Mouse (Mus musculus) heart, embryonic 10.5 days (tissue): ENCODE data around the gene 2610042L04Rik. TPM values are rescaled to one million over a fixed set of nuclear protein-coding genes. Genes with fewer than 3 reads are reported as not detected.
A peak's percentile ranks its signal among the peaks of the same experiment; 100 is the strongest.
"Not testable (repeated sequence)": the region's sequence is repeated elsewhere in the genome, so short reads cannot be mapped to it uniquely, and the experiment has no call there.

Experiments used
- DNase-seq: peaks from one replicate; pipeline ENCODE4 v3.0.0-alpha.2; 2017; ENCODE audit warnings: low spot score
- H3K27ac ChIP-seq: fragments of 300-500 bp; sonication (generic); 2 replicates; pipeline ENCODE4 v1.5.1; 2016; ENCODE audit warnings: mild to moderate bottlenecking
- H3K27me3 ChIP-seq: fragments of 300-500 bp; sonication (generic); 2 replicates; pipeline ENCODE4 v1.6.1; 2016; ENCODE audit warnings: mild to moderate bottlenecking; ENCODE audit not compliant: poor library complexity, insufficient read depth, severe bottlenecking
- H3K36me3 ChIP-seq: fragments of 300-500 bp; sonication (generic); 2 replicates; pipeline ENCODE4 v1.6.1; 2016; ENCODE audit warnings: mild to moderate bottlenecking, moderate library complexity
- H3K4me1 ChIP-seq: fragments of 300-500 bp; sonication (generic); 2 replicates; pipeline ENCODE4 v1.6.1; 2016; ENCODE audit warnings: mild to moderate bottlenecking
- H3K4me3 ChIP-seq: fragments of 300-500 bp; sonication (generic); 2 replicates; pipeline ENCODE4 v1.5.1; 2016; ENCODE audit warnings: mild to moderate bottlenecking, moderate library complexity
- H3K9me3 ChIP-seq: fragments of 300-500 bp; sonication (generic); 2 replicates; pipeline ENCODE4 v1.6.1; 2016; ENCODE audit warnings: mild to moderate bottlenecking, moderate library complexity
- WGBS: fragments of 180-500 bp; shearing (Covaris S2); methylation state at CpG from one replicate; pipeline ENCODE4 v1.1.7; 2016; 5-methylcytosine and 5-hydroxymethylcytosine counted together
- polyA plus RNA-seq: library from polyadenylated mRNA; unstranded; fragments of >200 nt; fragmentation: Nextera tagmentation; extraction: Ambion mirVana; gene quantifications from 2 replicates; pipeline ENCODE4 v1.2.1, GENCODE M21; 2016

Gene 2610042L04Rik
- polyA plus RNA-seq, result 0.17 TPM in 1 of 2 replicates, not detected in the other

DNA sequence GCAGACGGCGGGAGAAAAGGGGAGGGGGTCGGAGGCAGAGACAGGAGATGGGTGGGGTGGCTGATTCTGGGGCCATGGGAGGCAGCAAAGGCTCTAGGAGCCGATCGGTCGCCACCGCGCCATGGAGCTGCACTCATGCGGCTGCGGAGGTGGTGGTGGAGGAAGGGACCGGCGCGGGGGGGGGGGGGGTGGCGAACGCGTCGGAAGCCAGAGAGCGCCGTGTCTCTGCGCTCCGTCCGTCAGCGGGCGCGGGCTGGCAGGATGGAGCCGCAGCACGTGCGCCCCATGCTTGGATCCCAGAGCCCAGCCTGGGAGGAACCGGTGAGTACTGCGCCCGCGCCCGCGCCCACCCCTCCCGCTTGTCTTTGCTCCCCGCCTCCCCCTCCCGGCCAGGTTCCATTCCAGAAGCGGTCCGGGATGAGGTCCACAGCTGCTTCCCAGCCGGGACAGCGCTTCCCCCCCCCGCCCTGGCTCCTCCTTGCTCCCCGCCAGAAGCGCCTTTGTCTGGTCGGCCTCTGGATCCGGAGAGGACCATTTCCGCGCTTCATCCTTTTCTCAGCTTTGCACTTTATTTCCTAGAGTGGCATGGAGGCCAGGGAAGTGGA is at the start of gene 2610042L04Rik:
Gene 2610042L04Rik (plus strand): TSS at position 288 of the 605 bp plus-strand sequence.
- not testable (repeated sequence) for H3K27me3 ChIP-seq, H3K4me1 ChIP-seq, H3K27ac ChIP-seq, H3K36me3 ChIP-seq, H3K9me3 ChIP-seq
- peak within 1 kb of the TSS; percentile 52 for H3K4me3 ChIP-seq
- 3% methylated on average over 24 of the region's 48 CpGs for WGBS
- peak; percentile 55 for DNase-seq

DNA sequence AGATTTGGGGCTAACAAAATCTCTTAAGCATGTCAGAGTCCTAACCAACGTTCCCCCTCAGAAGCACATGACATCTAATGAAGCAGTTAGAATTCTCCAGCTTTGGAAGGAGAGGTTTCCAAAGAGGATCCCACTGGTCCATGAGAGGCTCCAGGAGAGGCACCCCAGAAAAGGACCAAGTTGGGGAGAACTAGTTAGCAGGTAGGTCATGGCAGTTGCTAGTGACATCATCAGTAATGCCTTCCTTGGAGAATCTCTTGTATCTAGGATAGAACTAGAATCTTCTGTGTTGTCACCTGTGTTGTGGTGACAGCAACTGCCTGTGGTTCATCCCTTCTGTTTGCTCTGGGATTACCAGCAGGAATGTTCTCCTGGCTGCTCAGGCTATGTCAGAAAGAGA is 17.6 kb upstream of the 2610042L04Rik start, which contains the start of gene Gm3149:
Gene Gm3149 (plus strand): TSS at position 301 of the 400 bp plus-strand sequence.
- H3K9me3 ChIP-seq, H3K27ac ChIP-seq, DNase-seq, H3K4me1 ChIP-seq, H3K27me3 ChIP-seq, H3K36me3 ChIP-seq, H3K4me3 ChIP-seq: not testable (repeated sequence)
- WGBS, result no CpG with 5 or more reads among the region's 1 CpGs

DNA sequence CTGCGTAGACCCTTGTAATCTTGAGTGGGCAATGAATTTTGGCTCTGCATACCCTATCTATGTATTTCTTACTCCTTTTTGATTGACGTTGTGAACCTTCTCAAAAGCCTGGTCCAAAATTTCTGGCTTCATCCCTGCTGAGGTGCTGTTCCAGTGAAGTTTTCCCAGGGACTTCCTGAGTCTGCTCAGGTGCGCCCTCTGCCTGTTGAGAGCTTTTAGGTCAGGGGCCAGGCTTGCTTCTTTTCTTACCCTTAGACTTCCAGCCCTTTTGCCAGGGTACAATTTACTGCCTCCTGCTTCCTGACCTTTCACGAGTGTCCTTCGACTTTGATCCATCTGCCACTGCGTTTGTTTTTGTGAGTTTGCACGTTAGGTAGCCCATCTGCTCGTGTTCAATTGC is 943 bp downstream of the 2610042L04Rik start:
- not testable (repeated sequence) for H3K4me1 ChIP-seq, H3K9me3 ChIP-seq, DNase-seq, H3K27me3 ChIP-seq, H3K36me3 ChIP-seq, H3K4me3 ChIP-seq, H3K27ac ChIP-seq
- 8% methylated on average over 8 of the region's 8 CpGs for WGBS

DNA sequence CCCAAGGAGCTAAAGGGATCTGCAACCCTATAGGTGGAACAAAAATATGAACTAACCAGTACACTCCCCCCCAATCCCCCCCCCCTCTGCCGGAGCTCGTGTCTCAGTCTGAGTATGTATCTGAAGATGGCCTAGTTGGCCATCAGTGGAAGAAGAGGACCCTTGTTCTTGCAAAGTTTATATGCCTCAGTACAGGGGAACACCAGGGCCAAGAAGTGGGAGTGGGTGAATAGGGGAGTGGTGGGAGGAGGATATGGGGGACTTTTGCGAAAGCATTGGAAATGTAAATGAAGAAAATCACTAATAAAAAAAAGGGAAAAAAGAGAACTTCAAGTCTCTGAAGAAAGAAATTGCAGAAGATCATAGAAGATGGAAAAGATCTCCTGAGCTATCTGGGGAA is 34.4 kb downstream of the 2610042L04Rik start:
- H3K36me3 ChIP-seq, H3K27ac ChIP-seq, H3K9me3 ChIP-seq, H3K4me3 ChIP-seq, DNase-seq, H3K27me3 ChIP-seq, H3K4me1 ChIP-seq: not testable (repeated sequence)
- 89% methylated on average over 3 of the region's 3 CpGs for WGBS

DNA sequence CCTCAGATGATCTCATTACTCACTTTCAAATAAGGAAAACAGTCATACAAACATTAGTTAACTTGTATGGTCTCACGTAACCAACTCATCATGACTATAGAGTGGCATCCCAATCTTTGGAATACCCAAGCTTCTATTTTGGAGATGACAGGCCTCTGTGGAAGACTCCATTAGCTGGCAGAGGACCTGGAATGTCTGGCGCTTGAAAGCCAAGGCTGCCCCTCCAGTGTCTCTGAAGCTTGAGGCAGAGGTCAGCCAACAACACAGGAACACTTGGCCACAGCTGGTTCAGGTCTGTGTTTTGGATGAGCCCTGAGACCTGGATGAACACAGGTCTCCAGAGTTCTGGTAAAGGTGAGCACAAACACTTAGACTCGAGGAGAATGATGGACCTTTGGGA is 35.1 kb downstream of the 2610042L04Rik start:
- DNase-seq, H3K4me1 ChIP-seq, H3K4me3 ChIP-seq, H3K9me3 ChIP-seq, H3K27me3 ChIP-seq, H3K27ac ChIP-seq, H3K36me3 ChIP-seq: not testable (repeated sequence)
- 62% methylated on average over 3 of the region's 3 CpGs for WGBS

DNA sequence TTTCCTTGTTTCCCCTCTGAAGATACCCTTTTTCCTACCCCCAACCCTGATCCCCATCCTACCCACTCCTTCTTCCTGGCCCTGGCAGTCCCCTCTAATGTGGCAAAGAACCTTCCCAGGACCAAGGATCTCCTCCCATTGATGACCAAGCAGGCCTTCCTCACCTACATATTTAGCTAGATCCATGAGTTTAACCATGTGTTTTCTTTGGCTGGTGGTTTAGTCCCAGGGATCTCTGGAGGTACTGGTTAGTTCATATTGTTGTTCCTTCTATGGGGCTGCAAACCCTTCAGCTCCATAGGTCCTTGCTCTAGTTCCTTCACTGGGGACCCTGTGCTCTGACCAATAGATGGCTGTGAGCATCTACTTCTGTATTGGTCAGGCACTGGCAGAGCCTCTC is 43.3 kb downstream of the 2610042L04Rik start:
- not testable (repeated sequence) for H3K27ac ChIP-seq, H3K36me3 ChIP-seq, H3K4me1 ChIP-seq, H3K9me3 ChIP-seq, DNase-seq, H3K4me3 ChIP-seq, H3K27me3 ChIP-seq

DNA sequence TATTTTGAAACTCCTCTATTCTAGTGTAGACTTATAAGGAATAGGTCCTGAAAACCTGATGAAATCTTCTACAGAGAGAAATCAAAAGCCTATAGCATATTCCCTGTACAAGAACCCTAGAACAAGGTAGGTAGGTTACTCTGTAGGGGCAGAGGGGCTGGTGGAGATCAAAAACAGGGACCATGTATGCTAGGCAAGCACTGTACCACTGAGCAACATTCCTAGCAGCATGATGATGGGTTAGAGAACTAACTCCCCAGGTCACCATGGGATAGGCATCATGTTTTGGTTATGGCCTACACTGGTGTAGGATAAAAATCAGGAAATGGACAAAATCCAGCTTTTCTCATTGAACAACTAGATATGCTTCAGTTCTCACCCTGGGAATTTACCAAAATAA is 51.0 kb downstream of the 2610042L04Rik start:
- H3K27me3 ChIP-seq, H3K4me1 ChIP-seq, H3K36me3 ChIP-seq, H3K9me3 ChIP-seq, H3K27ac ChIP-seq, DNase-seq, H3K4me3 ChIP-seq: not testable (repeated sequence)

DNA sequence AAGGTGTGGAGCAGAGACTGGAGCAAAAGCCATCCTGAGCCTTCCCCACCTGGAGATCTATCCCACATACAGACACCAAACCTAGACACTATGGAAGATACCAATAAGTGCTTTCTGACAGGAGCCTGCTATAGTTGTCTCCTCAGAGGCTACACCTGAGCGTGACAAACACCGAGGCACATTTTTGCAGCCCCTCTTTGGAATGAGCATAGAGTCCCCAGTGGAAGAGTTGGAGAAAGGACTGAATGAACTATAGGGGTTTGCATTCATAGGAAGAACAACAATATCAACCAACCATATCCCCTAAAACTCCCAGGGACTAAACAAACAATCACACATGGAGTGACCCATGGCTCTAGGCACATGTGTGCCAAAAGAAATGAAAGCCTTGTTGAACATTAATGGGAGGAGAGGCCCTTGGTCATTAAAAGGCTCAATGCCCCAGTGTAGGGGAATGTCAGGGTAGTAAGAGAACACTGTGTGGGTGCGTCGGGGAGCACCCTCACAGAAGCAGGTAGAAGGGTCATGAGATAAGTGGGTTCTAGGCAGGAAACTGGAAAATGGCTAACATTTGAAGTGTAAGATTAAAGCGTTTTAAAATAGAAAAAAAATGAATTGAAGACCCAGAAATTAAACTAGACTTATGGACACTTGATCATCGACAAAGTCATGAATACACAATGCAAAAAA is 58.4 kb downstream of the 2610042L04Rik start:
- 83% methylated on average over 4 of the region's 6 CpGs for WGBS
- not testable (repeated sequence) for H3K4me3 ChIP-seq, H3K27me3 ChIP-seq, H3K36me3 ChIP-seq, DNase-seq, H3K27ac ChIP-seq, H3K9me3 ChIP-seq, H3K4me1 ChIP-seq

DNA sequence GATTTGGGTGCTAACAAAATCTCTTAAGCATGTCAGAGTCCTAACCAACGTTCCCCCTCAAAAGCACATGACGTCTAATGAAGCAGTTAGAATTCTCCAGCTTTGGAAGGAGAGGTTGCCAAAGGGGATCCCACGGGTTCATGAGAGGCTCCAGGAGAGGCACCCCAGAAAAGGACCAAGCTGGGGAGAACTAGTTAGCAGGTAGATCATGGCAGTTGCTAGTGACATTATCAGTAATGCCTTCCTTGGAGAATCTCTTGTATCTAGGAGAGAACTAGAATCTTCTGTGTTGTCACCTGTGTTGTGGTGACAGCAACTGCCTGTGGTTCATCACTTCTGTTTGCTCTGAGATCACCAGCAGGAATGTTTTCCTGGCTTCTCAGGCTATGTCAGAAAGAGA is 62.7 kb downstream of the 2610042L04Rik start, which contains the start of gene Gm3159:
Gene Gm3159 (plus strand): TSS at position 301 of the 400 bp plus-strand sequence.
- not testable (repeated sequence) for H3K27ac ChIP-seq, H3K9me3 ChIP-seq, H3K4me3 ChIP-seq, H3K36me3 ChIP-seq, H3K4me1 ChIP-seq, DNase-seq, H3K27me3 ChIP-seq
- 43% methylated on average over 1 of the region's 3 CpGs for WGBS

DNA sequence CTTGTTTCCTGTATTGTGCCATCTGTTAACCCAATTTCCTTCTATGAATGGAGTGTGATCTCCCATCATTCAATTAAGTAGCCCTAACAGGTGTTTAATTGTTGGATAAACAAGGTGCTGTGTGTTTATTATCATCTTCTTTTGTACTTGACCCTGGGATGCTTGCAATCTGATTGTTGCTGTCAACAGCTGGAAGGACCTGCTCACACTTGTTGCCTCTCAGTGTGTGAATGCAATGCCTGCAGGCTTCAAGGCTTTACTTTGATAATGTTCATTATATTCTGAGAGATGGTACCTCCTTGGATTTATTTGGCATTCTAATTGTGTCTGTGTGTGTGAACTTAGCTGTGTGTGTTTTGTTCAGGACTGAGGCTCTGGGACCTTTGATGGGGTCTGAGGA is 64.1 kb downstream of the 2610042L04Rik start:
- DNase-seq, H3K9me3 ChIP-seq, H3K4me3 ChIP-seq, H3K27me3 ChIP-seq, H3K27ac ChIP-seq, H3K36me3 ChIP-seq, H3K4me1 ChIP-seq: not testable (repeated sequence)

DNA sequence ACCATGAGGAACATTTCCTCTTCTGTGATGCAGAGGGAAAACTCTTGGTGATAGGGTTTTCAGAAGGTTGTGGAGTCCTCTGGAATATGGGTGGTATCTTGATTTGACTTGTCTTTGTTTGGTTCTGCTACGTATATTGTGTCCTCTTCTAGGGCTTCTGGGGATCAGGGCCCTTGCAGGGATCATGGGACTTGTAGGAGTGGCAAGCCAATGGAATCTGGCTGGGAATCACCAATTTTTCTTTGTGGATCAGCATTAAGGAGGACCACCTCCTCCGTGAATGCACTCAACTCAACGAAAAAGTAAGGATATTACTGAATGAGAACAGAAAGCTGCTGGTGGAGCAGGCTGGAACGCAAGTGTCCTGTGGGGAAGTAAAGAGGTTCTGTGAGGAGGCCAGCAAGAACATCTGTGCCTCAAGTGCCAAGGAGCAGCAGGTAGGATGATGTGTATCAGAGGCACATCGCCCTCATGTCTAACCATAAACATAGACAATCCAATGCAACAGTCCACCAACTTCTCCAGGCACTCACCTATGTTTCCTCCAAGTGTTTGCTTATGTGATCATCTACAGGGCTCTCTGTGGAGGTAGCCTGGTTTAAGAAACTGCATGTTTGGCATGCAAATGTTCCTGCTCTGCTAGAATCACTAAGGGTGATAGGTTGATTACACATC is 65.7 kb downstream of the 2610042L04Rik start:
- not testable (repeated sequence) for H3K27me3 ChIP-seq, DNase-seq, H3K4me3 ChIP-seq, H3K9me3 ChIP-seq, H3K36me3 ChIP-seq, H3K27ac ChIP-seq, H3K4me1 ChIP-seq
- WGBS, result 83% methylated on average over 5 of the region's 5 CpGs

DNA sequence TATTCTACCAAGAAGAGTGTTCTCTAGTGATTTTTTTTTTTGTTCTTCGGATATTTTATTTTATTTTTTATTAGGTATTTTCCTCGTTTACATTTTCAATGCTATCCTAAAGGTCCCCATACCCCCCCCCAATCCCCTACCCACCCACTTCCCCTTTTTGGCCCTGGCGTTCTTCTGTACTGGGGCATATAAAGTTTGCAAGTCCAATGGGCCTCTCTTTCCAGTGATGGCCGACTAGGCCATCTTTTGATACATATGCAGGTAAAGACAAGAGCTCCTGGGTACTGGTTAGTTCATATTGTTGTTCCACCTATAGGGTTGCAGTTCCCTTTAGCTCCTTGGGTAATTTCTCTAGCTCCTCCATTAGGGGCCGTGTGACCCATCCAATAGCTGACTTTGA is 66.7 kb downstream of the 2610042L04Rik start:
- not testable (repeated sequence) for H3K36me3 ChIP-seq, H3K4me1 ChIP-seq, DNase-seq, H3K27me3 ChIP-seq, H3K4me3 ChIP-seq, H3K27ac ChIP-seq, H3K9me3 ChIP-seq
- 65% methylated on average over 5 of the region's 5 CpGs for WGBS

DNA sequence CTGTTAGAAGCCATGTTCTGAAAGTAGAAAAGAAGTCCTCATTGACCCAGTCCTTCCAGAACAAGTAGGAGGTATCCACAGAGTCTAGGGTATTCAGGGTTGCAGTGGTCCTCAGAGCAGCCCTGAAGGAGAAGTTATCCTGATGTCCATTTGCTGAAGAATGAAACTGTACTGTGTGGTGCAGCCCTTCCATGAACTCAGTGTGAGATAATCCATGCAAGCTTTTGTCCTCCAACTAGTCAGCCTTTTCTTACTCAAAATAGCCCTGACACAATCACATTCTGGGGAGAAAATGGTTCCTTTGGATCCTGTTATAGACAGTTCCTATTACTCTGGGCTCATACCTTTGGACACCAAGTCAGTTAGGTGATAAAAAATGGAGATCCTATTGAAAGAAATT is 69.3 kb downstream of the 2610042L04Rik start:
- H3K27ac ChIP-seq, H3K4me1 ChIP-seq, H3K9me3 ChIP-seq, DNase-seq, H3K27me3 ChIP-seq, H3K4me3 ChIP-seq, H3K36me3 ChIP-seq: not testable (repeated sequence)
